Mouse (Mus musculus): ENCODE measurements at regions not wholly inside any gene's neighbourhood (a gene's known extent, or its start where the extent isn't known, plus 50 kb on each side); places are given as distances from the start of the nearest gene placed in this dataset.

DNA sequence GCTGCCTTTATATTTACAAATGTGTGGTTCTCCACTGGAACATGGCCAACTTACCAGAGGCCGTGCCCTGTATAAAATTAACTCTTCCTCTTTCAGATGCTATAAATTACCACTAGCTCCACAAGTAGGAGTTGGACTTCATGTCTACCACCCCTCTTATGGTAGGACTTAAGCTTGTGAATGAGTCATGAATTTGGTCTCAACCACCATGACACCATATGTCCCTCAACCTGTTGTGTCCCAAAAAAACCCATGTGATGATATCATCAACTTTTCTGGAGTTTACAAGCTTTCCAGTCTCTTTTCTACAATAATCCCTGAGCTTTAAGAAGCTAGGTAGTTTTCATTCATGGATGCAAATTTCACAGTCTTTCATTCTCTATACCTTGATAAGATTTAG, 1951.4 kb downstream of the Pcdh7 start:
- no peak for DNase-seq (ENCODE audit: low read depth, low spot score)

GRCm38 (mm10) chr5:59700009-59700408, 1982.2 kb downstream of the Pcdh7 start:
- no peak for DNase-seq (ENCODE audit: low read depth, low spot score)

DNA sequence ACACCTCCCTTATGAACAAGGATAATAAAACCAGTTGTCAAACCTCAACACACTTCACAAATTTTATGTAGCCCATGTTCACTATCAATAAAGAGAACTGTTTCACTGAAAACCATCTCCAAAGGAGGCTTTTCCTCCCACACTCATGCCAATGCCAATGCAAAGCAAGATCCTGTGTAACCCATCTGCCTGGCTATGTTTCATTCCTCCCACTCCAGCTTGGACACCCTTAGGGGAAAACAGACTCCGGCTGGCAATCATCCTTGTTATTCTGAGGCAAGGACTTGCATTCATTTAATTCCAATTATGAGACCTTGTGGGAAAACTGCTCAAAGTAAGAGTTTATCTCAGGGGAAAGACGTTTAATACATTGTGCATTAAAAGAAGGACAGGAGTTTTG, 1997.7 kb downstream of the Pcdh7 start:
- no peak for DNase-seq (ENCODE audit: low read depth, low spot score)

GRCm38 (mm10) chr5:59756229-59756628, 2038.5 kb downstream of the Pcdh7 start:
- no peak for DNase-seq (ENCODE audit: low read depth, low spot score)

DNA sequence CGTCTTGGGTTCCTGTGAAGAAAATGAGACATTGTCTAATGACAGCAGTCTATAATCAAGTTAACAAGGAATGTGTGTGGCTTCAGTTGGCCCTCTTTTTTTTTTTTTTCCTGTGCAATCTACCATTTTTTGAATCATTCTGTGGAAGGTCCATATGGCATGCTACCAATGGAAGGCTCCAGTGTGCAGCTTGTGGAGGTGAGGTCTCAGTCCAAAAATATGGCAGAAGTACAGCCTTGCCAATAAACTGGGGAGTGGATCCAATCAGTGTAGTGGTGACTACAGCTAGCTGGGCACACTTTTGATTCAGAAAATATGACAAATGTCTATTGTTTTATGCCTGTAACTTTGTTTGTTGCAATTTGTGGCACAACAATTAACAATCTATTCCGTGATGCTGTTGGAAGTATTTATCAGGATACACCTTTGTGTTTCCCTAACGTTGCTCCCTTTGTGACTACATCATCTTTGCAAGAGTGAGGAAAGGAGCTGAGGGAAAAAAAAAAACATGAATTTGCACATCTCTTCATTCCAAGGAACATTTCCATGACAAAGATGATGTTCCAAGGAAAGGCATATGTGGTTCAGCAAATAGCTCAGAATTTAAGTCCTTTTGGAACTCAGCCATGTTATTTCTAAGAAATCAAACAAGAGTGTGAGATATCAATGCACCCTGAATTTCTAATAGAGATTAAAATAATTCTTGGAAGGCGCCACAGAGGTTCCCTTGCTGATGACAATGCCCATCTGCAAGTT, 2039.1 kb downstream of the Pcdh7 start:
- peak; percentile 28 for DNase-seq (ENCODE audit: low read depth, low spot score)
